Mouse (Mus musculus) left cerebral cortex, adult 9 months (tissue): ENCODE measurements around the gene Ubr7.

ENCODE experiments used
- DNase-seq, 2 experiments: peaks; one replicate each; pipeline ENCODE4 v3.0.0; 2022; ENCODE audit warnings: low spot score in 2 of 2

Gene Ubr7

GRCm38 (mm10) chr12:102826399-102826798, 68.6 kb downstream of the Ubr7 start:
- DNase-seq, result no peak

- no peak for DNase-seq
Measured at GRCm38 (mm10) chr12:102827119-102827518, 69.4 kb downstream of the Ubr7 start.
